Mouse (Mus musculus) cortical plate, adult 2 months (tissue): ENCODE measurements around the gene 1700125H20Rik.

Source experiments
- CTCF ChIP-seq: fragments of 200-500 bp; IDR thresholded peaks from 2 replicates; pipeline ENCODE4 v1.5.1; 2011; ENCODE audit warnings: mild to moderate bottlenecking, control low read depth, low read length; ENCODE audit not compliant: insufficient read depth; ENCODE audit errors: extremely low read depth
- POLR2A ChIP-seq: fragments of 200-500 bp; IDR thresholded peaks from 2 replicates; pipeline ENCODE4 v1.6.1; 2011; ENCODE audit warnings: mild to moderate bottlenecking, low read length, control low read depth; ENCODE audit not compliant: insufficient read depth; ENCODE audit errors: extremely low read depth

DNA sequence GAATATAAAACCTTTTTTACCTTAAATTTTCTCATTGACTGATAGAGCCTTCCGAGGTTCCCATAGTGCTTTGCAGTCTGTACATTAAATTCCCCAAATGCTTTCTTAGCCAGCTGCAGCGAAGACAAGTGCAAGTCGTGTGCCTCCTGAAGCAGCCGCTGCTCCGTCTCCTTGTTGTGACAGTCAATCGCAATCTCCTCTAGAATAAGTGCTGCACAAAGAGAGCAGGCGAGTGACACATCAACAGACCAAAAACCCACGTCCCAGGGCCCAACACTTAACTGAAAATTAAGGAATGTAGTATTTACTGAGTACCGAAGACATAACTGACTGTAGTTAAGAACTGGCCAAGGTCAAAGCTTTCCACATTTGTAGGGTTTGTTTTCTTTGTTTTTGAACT is 25.8 kb downstream of the 1700125H20Rik start:
- TF ChIP-seq CTCF (no peak), POLR2A (no peak)
